Mouse (Mus musculus): ENCODE results near the gene Ces2g.

Gene Ces2g

GRCm38 (mm10) chr8:104961537-104961961 is at the start of gene Ces2g:
TSS of gene Ces2g (plus strand) at chr8:104961718.
- 52% methylated on average over 5 of the region's 5 CpGs for WGBS

GRCm38 (mm10) chr8:104925972-104926596 is 35.4 kb upstream of the Ces2g start, which contains the start of gene Ces2e:
TSS of gene Ces2e (plus strand) at chr8:104926260.
- WGBS: 77% methylated on average over 5 of the region's 5 CpGs

DNA sequence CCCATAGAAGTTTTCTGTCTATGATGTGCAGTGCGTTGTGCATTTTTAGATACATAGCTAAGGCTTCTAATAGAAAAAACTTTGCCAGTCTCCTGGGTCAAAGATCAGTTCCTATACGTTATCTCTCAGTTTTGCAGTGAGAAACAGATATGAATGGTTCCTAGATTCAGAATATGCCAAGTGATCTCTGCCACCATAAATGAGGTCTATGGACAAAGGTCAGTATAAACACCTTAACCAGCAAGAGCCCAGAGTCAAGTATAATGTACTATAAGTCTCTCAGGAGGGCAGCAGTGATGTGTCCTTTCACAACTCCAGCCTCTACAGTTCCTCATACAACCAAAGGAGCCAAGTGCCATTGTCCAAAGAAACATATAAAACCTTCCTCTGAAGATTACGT is 34.2 kb upstream of the Ces2g start:
- WGBS: 93% methylated on average over 3 of the region's 3 CpGs

- WGBS: 81% methylated on average over 2 of the region's 2 CpGs
Measured at GRCm38 (mm10) chr8:104944665-104945064, 16.9 kb upstream of the Ces2g start.

DNA sequence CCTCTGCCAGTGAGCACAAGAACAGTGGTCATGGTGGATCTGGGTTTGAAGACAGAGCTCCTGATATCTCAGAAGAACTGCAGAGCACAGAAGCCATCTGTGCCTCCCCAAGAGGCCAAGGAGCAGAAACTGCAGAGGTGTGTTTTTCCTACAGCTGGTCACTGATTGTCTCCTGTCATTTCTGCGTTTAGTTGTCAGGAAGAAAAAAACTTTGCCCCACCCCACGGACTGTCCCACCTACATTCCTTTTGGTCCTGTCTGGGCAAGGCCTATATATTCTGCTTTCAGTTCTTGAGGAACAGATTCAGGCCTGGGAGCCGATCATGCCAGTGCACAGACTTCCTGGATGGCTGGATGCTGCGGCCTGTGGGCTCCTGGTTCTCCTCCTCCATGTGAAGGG is 14.5 kb upstream of the Ces2g start, which contains the start of gene Ces2f:
Gene Ces2f, plus strand, starts transcription at position 301 of the 400 bp plus-strand sequence.
- WGBS: 84% methylated on average over 4 of the region's 4 CpGs

- 87% methylated on average over 5 of the region's 5 CpGs for WGBS
Measured at GRCm38 (mm10) chr8:104949031-104949430, 12.5 kb upstream of the Ces2g start.

- WGBS: 74% methylated on average over 8 of the region's 8 CpGs
Measured at GRCm38 (mm10) chr8:104962229-104962901, 847 bp downstream of the Ces2g start.

GRCm38 (mm10) chr8:104963375-104963894 is 1.9 kb downstream of the Ces2g start:
- 91% methylated on average over 4 of the region's 4 CpGs for WGBS

GRCm38 (mm10) chr8:104984126-104984525 is 22.6 kb downstream of the Ces2g start:
- 93% methylated on average over 5 of the region's 5 CpGs for WGBS

- 93% methylated on average over 2 of the region's 2 CpGs for WGBS
Measured at GRCm38 (mm10) chr8:104984942-104985341, 23.4 kb downstream of the Ces2g start.

DNA sequence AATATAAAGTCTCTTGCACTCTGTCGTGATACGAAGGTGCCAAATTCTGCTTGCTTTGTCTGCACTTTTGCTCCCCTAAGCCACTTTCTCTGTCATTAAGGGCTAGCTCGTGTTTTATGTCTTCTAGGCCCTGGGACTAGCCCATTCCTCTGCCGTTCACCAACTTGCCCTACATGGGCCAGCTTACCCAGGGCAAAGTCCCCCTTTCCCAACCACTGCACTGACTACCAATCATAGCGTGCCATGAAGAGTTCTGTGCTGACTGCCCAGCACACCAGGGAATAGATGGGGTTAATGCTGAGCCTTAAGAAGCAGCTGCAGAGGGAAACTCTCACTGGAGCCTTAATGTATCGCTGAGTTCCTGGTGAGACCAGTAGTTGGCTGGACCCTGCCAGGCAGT is 36.7 kb downstream of the Ces2g start:
- 83% methylated on average over 6 of the region's 6 CpGs for WGBS

DNA sequence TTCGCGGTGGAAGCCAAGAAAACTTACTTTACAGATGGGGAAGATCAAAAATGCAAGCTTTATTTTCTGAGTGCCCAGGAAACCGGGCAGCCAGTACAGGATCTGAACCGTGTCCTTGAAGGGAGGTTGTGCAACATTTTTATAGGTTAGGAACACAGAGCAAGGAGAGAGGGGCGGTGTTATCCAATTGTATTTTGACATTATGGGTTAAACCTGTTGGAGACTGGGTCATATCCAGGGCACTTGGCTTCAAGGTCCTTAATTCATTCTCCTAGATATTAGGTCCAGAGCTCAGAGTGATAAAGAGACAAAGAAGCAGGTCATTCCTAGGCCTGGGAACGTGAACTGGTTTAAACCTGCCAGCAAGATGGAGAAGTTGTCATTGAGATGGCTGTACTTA is 37.7 kb downstream of the Ces2g start:
- WGBS: 81% methylated on average over 6 of the region's 6 CpGs

DNA sequence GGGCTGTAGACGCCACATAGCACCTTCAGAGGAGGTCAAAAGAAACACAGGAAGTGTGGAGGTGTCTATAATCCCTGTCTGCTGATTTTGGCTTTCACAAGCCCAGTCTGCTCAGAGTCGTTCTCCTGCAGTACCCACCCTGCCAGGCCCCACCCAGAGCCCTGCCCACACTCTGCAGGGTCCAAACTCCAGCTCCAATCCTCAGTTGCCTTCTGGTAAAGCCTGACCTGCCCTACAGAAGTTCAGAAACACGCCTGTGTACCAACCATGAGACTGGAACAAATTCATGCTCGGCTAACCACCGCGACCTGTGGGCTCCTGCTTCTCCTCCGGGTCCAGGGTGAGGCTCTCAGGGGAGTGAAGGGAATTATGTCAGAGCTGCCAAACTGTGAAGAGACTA is 39.1 kb downstream of the Ces2g start, which contains the start of gene Ces2h:
Gene Ces2h, plus strand, starts transcription at position 268 of the 400 bp plus-strand sequence.
- 87% methylated on average over 7 of the region's 7 CpGs for WGBS

DNA sequence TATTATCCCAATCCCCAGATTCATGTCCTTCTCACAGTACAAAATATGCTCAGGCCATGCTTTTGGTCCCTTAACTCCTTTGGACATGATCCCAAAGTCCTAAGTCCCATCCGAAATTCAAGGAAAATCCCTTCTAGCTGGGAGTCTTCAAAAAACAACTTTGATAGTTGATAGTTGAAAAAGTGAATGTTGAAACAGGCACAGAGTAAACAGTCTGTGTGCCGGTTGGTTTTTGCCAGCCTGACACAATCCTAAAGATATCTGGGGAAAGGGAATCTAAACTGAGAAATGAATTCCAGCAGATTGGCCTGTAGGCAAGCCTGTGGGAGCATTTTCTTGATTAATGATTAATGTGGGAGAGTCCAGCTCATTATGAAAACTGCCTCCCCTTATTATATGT is 48.5 kb downstream of the Ces2g start:
- WGBS: 80% methylated on average over 2 of the region's 2 CpGs

DNA sequence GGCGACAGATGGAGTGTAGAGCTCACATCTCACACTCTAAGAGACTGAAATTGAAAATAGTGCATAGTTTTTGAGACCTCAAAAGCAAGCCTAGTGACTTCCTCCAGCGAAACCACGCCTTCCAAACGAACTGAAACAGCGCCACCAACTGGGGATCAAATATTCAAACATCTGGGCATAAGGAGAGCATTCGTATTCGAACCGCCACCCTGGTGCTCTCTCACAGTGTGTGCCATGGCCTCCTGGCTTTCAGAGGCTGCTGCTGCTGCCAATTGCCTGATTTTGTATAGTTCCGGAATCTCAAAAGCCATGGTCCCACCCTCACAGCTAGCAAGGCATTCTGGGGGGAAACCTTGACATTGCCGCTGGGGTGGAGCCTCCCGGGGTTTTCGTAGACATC is 49.6 kb downstream of the Ces2g start:
- WGBS: 80% methylated on average over 12 of the region's 12 CpGs

- WGBS: 90% methylated on average over 5 of the region's 5 CpGs
Measured at GRCm38 (mm10) chr8:105014391-105014790, 52.9 kb downstream of the Ces2g start.

Data from cerebral cortex, adult 2 months (tissue).